Mouse (Mus musculus): Measurements from ENCODE around the gene Ccdc6. TPM values are rescaled to one million over a fixed set of nuclear protein-coding genes. Genes with fewer than 3 reads are reported as not detected.
"Not testable (repeated sequence)": the region's sequence is repeated elsewhere in the genome, so short reads cannot be mapped to it uniquely, and the experiment has no call there.

The Ccdc6 gene
- polyA plus RNA-seq, 1 experiment from 2014 or later, result 22.6 TPM

GRCm38 (mm10) chr10:70198951-70199463 is 102.1 kb downstream of the Ccdc6 start:
- ATAC-seq (ENCODE audit: insufficient number of reproducible peaks, low FRiP score, low TSS enrichment, low read depth) (no peak), DNase-seq (ENCODE audit: low spot score) (no peak)
- Histone ChIP-seq H3K27ac (replicated peaks; ENCODE audit: low read depth, low read length) (no peak overlapping the region), H3K4me2 (ENCODE audit: low read depth, severe bottlenecking) (no peak overlapping the region), H3K9ac (ENCODE audit: low read length) (no peak overlapping the region), H3K4me3 (ENCODE audit: low read depth, low read length) (no peak overlapping the region), H3K9me3 (ENCODE audit: control insufficient read depth, low read length) (no peaks in the 10 kb centered on the region), H3K4me1 (ENCODE audit: control insufficient read depth, insufficient read depth, low read length) (no peaks in the 10 kb centered on the region), H3K27me3 (ENCODE audit: control insufficient read depth, insufficient read depth, low read length) (no peaks in the 10 kb centered on the region), H3K36me3 (ENCODE audit: control insufficient read depth, insufficient read depth, low read length) (no peaks in the 10 kb centered on the region)
- WGBS, result 93% methylated on average over 7 of the region's 7 CpGs

- H3K36me3 ChIP-seq (ENCODE audit: control insufficient read depth, insufficient read depth, low read length), result no peaks in the 10 kb centered on the region
- H3K4me1 ChIP-seq (ENCODE audit: control insufficient read depth, insufficient read depth, low read length), result 0 out of 2 replicates have a peak, but pooled peaks cover 3% of the 10 kb centered on the region
- DNase-seq (ENCODE audit: low spot score), result no peak
- H3K9me3 ChIP-seq (ENCODE audit: control insufficient read depth, low read length), result no peaks in the 10 kb centered on the region
- H3K4me3 ChIP-seq (ENCODE audit: low read depth, low read length), result no peak overlapping the region
- H3K4me2 ChIP-seq (ENCODE audit: low read depth, severe bottlenecking), result no peak overlapping the region
- no peak for ATAC-seq (ENCODE audit: insufficient number of reproducible peaks, low FRiP score, low TSS enrichment, low read depth)
- WGBS, result 91% methylated on average over 6 of the region's 6 CpGs
- no peaks in the 10 kb centered on the region for H3K27me3 ChIP-seq (ENCODE audit: control insufficient read depth, insufficient read depth, low read length)
- no peak overlapping the region for H3K27ac ChIP-seq (replicated peaks; ENCODE audit: low read depth, low read length)
- H3K9ac ChIP-seq (ENCODE audit: low read length), result no peak overlapping the region
Measured at GRCm38 (mm10) chr10:70199466-70200210, 102.7 kb downstream of the Ccdc6 start.

GRCm38 (mm10) chr10:70200889-70201500 is 104.1 kb downstream of the Ccdc6 start:
- no peaks in the 10 kb centered on the region for H3K36me3 ChIP-seq (ENCODE audit: control insufficient read depth, insufficient read depth, low read length)
- 0 out of 2 replicates have a peak, but pooled peaks cover 7% of the 10 kb centered on the region for H3K4me1 ChIP-seq (ENCODE audit: control insufficient read depth, insufficient read depth, low read length)
- no peaks in the 10 kb centered on the region for H3K9me3 ChIP-seq (ENCODE audit: control insufficient read depth, low read length)
- WGBS, result 68% methylated on average over 12 of the region's 12 CpGs
- no peak overlapping the region for H3K4me3 ChIP-seq (ENCODE audit: low read depth, low read length)
- no peak for ATAC-seq (ENCODE audit: insufficient number of reproducible peaks, low FRiP score, low TSS enrichment, low read depth)
- H3K27ac ChIP-seq (replicated peaks; ENCODE audit: low read depth, low read length), result no peak overlapping the region
- no peak for DNase-seq (ENCODE audit: low spot score)
- no peak overlapping the region for H3K4me2 ChIP-seq (ENCODE audit: low read depth, severe bottlenecking)
- H3K27me3 ChIP-seq (ENCODE audit: control insufficient read depth, insufficient read depth, low read length), result no peaks in the 10 kb centered on the region
- H3K9ac ChIP-seq (ENCODE audit: low read length), result no peak overlapping the region

- WGBS, result 37% methylated on average over 17 of the region's 17 CpGs
- 0 out of 2 replicates have a peak within 1 kb of the TSS, but pooled peaks have one; percentile 21 for H3K27ac ChIP-seq (replicated peaks; ENCODE audit: low read depth, low read length)
- H3K4me3 ChIP-seq (ENCODE audit: low read depth, low read length), result no peak within 1 kb of the TSS
- H3K9ac ChIP-seq (ENCODE audit: low read length), result no peak within 1 kb of the TSS
- peak; percentile 41 for DNase-seq (ENCODE audit: low spot score)
- no peak within 1 kb of the TSS for H3K4me2 ChIP-seq (ENCODE audit: low read depth, severe bottlenecking)
- H3K9me3 ChIP-seq (ENCODE audit: control insufficient read depth, low read length), result no peaks in the 10 kb centered on the region
- H3K27me3 ChIP-seq (ENCODE audit: control insufficient read depth, insufficient read depth, low read length), result no peaks in the 10 kb centered on the region
- ATAC-seq (ENCODE audit: insufficient number of reproducible peaks, low FRiP score, low TSS enrichment, low read depth), result no peak; the same call in 1 of the 2 replicates
- no peaks in the 10 kb centered on the region for H3K36me3 ChIP-seq (ENCODE audit: control insufficient read depth, insufficient read depth, low read length)
- 0 out of 2 replicates have a peak, but pooled peaks cover 7% of the 10 kb centered on the region for H3K4me1 ChIP-seq (ENCODE audit: control insufficient read depth, insufficient read depth, low read length)
Measured at GRCm38 (mm10) chr10:70204505-70205399, 107.8 kb downstream of the Ccdc6 start, which contains the start of gene Mrln. Mrln (plus strand) TSS chr10:70204664.

- ATAC-seq (ENCODE audit: insufficient number of reproducible peaks, low FRiP score, low TSS enrichment, low read depth) (no peak), DNase-seq (ENCODE audit: low spot score) (no peak)
- H3K27me3 ChIP-seq (ENCODE audit: control insufficient read depth, insufficient read depth, low read length), result no peaks in the 10 kb centered on the region
- no peak overlapping the region for H3K9ac ChIP-seq (ENCODE audit: low read length)
- H3K4me3 ChIP-seq (ENCODE audit: low read depth, low read length), result no peak overlapping the region
- no peak overlapping the region for H3K4me2 ChIP-seq (ENCODE audit: low read depth, severe bottlenecking)
- no peaks in the 10 kb centered on the region for H3K36me3 ChIP-seq (ENCODE audit: control insufficient read depth, insufficient read depth, low read length)
- no peaks in the 10 kb centered on the region for H3K9me3 ChIP-seq (ENCODE audit: control insufficient read depth, low read length)
- 84% methylated on average over 9 of the region's 9 CpGs for WGBS
- no peak overlapping the region for H3K27ac ChIP-seq (replicated peaks; ENCODE audit: low read depth, low read length)
- no peaks in the 10 kb centered on the region for H3K4me1 ChIP-seq (ENCODE audit: control insufficient read depth, insufficient read depth, low read length)
Measured at GRCm38 (mm10) chr10:70211281-70211680, 114.4 kb downstream of the Ccdc6 start.

- ATAC-seq (ENCODE audit: insufficient number of reproducible peaks, low FRiP score, low TSS enrichment, low read depth) (no peak), DNase-seq (ENCODE audit: low spot score) (no peak)
- no peaks in the 10 kb centered on the region for H3K9me3 ChIP-seq (ENCODE audit: control insufficient read depth, low read length)
- H3K4me1 ChIP-seq (ENCODE audit: control insufficient read depth, insufficient read depth, low read length), result no peaks in the 10 kb centered on the region
- H3K4me2 ChIP-seq (ENCODE audit: low read depth, severe bottlenecking), result no peak overlapping the region
- H3K4me3 ChIP-seq (ENCODE audit: low read depth, low read length), result no peak overlapping the region
- H3K36me3 ChIP-seq (ENCODE audit: control insufficient read depth, insufficient read depth, low read length), result no peaks in the 10 kb centered on the region
- H3K27me3 ChIP-seq (ENCODE audit: control insufficient read depth, insufficient read depth, low read length), result no peaks in the 10 kb centered on the region
- H3K9ac ChIP-seq (ENCODE audit: low read length), result no peak overlapping the region
- no peak overlapping the region for H3K27ac ChIP-seq (replicated peaks; ENCODE audit: low read depth, low read length)
- WGBS, result 79% methylated on average over 5 of the region's 5 CpGs
Measured at GRCm38 (mm10) chr10:70220971-70221370, 124.0 kb downstream of the Ccdc6 start.

GRCm38 (mm10) chr10:70222231-70222630 is 125.3 kb downstream of the Ccdc6 start:
- not testable (repeated sequence) for H3K4me2 ChIP-seq (ENCODE audit: low read depth, severe bottlenecking); H3K4me1 ChIP-seq (ENCODE audit: control insufficient read depth, insufficient read depth, low read length); H3K36me3 ChIP-seq (ENCODE audit: control insufficient read depth, insufficient read depth, low read length); DNase-seq (ENCODE audit: low spot score); H3K27me3 ChIP-seq (ENCODE audit: control insufficient read depth, insufficient read depth, low read length); H3K9ac ChIP-seq (ENCODE audit: low read length); H3K27ac ChIP-seq (replicated peaks; ENCODE audit: low read depth, low read length); H3K4me3 ChIP-seq (ENCODE audit: low read depth, low read length); ATAC-seq (ENCODE audit: insufficient number of reproducible peaks, low FRiP score, low TSS enrichment, low read depth); H3K9me3 ChIP-seq (ENCODE audit: control insufficient read depth, low read length)
- WGBS, result 96% methylated on average over 8 of the region's 8 CpGs

- WGBS, result 83% methylated on average over 6 of the region's 6 CpGs
- H3K4me2 ChIP-seq (ENCODE audit: low read depth, severe bottlenecking), result no peak overlapping the region
- no peaks in the 10 kb centered on the region for H3K9me3 ChIP-seq (ENCODE audit: control insufficient read depth, low read length)
- no peak overlapping the region for H3K27ac ChIP-seq (replicated peaks; ENCODE audit: low read depth, low read length)
- no peaks in the 10 kb centered on the region for H3K4me1 ChIP-seq (ENCODE audit: control insufficient read depth, insufficient read depth, low read length)
- no peak for ATAC-seq (ENCODE audit: insufficient number of reproducible peaks, low FRiP score, low TSS enrichment, low read depth)
- no peak overlapping the region for H3K4me3 ChIP-seq (ENCODE audit: low read depth, low read length)
- H3K27me3 ChIP-seq (ENCODE audit: control insufficient read depth, insufficient read depth, low read length), result no peaks in the 10 kb centered on the region
- no peak for DNase-seq (ENCODE audit: low spot score)
- no peaks in the 10 kb centered on the region for H3K36me3 ChIP-seq (ENCODE audit: control insufficient read depth, insufficient read depth, low read length)
- H3K9ac ChIP-seq (ENCODE audit: low read length), result no peak overlapping the region
Measured at GRCm38 (mm10) chr10:70224571-70224970, 127.7 kb downstream of the Ccdc6 start.
